Mouse (Mus musculus) WW6 (cell line): ENCODE measurements around the gene Eomes.

ENCODE experiments used
- DNase-seq: peaks from one replicate; pipeline ENCODE4 v3.0.0-alpha.2; 2013; ENCODE audit warnings: low read depth, low spot score

Eomes gene

DNA sequence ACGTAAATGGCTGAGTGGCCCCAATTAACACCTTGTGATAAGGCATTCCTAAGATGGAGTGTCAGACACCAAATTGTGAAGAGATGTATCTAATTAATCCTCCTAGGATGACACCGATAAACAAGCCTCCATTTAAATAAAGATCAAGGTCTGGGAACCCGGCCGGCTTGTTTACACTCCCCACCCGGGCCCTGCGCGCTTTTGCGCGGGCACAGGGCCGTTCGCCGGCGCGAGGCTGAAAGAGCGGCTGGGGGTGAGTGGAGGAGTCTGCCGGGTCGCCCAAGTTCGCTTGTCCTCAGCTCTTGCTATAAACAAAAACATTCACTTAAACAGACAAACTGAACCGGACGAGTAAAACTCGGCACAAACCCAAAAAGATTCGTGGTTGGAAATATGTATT lies 9.6 kb downstream of the Eomes start:
- DNase-seq = no peak

DNA sequence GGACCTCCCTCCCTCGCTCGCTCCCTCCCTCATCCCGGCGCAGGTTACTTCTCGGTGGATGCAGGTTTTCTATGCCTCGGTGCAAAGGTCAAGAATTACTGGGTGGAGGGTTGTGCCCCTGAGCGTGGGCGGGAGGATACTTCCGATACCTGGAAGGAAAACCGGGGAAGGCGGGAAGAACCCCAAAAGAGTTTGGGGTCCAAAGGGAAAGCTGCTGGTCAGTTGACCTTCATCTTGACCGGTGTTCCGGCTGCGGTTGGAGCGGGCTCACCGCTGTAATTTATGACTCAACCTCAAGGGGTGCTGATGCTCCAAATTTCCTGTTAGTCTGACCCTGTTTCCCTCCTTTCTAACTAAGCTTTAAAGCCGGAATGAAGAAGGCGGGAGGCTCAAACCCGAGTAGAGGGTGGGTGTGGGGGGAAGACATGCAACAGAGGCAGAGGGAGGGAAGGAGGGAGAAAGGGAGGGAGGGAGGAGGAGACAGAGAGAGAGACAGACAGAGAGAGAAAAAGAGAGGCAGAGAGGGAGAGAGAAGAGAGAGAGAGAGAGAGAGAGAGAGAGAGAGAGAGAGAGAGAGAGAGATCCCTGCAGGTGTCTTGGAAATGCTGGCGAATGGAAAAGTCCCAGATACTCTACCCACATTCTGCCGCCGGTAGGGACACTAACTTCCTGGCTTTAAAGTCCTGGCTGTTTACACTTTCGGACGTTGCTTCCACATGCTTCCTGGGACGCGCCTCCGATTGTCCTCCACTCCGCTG lies 10.3 kb downstream of the Eomes start:
- no peak for DNase-seq

DNA sequence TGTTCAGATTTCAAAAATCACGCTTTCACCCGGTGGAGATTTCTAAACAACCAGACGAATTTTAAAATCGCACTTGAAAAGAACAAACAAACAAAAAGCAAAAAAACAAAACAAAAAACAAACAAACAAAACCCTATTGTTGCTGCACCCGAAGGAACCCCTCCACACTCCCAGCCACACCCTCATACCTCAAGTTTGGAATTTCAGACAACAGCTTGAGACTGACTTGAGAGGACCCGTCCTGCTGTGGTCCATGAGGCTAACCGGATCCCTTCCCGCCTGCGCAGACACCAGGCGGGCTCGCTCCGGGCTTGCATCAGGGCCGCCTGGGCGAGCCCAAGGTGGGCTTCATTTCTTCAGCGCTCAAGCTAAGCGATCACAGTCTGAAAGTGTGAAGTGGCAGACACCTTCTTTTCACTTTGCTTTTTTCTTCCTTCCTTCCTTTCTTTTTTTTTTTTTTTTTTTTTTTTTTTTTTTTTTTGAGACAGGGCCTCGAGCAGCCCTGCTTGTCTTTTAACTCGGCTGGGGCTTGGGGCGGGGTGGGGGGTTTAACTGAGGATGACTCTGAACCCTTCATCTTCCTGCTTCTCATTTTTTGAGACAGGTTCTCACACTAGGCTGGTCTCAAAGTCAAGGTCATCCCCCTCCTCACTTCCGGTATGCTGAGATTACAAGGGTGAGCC lies 11.0 kb downstream of the Eomes start:
- DNase-seq = no peak

DNA sequence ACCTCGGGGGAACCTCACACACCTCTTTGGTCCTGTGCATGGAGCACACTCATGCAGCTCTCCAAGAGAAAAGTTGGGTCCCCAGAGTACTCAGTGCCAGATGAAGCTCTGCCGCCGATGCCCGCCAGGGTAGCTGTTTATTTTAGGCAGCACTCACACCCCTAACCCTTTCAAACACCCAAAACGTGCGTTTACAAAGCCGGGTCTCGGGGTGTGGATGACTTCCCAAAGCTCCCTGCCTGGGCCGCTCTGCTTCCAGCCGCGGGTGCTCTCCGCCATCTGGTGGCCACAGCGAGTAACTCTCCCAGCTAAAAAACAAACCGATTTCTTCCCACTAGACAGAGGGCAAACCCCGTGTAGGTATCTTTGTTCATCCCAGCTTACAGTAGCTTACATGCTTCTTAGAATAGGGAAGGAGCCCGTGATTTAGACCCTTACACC lies 11.6 kb downstream of the Eomes start:
- DNase-seq = no peak

DNA sequence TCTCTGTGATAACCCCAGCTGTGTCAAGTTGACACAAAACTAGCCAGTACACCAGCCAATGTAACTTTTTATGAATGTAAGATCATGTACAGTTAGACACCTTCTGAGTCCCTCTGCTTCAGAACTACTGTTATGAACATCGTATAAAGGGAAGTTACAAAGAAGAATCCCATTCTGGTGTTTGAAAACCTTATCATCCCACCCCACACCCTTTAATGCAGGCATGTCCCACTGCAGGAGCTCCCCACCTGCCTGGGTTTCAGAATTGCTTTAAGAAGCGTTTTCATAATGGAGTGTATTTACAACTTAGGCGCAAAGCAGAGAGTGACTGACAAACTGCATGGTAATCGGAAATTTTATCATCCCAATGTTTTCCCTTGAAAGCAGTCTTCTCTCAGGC lies 13.2 kb downstream of the Eomes start:
- DNase-seq = no peak

DNA sequence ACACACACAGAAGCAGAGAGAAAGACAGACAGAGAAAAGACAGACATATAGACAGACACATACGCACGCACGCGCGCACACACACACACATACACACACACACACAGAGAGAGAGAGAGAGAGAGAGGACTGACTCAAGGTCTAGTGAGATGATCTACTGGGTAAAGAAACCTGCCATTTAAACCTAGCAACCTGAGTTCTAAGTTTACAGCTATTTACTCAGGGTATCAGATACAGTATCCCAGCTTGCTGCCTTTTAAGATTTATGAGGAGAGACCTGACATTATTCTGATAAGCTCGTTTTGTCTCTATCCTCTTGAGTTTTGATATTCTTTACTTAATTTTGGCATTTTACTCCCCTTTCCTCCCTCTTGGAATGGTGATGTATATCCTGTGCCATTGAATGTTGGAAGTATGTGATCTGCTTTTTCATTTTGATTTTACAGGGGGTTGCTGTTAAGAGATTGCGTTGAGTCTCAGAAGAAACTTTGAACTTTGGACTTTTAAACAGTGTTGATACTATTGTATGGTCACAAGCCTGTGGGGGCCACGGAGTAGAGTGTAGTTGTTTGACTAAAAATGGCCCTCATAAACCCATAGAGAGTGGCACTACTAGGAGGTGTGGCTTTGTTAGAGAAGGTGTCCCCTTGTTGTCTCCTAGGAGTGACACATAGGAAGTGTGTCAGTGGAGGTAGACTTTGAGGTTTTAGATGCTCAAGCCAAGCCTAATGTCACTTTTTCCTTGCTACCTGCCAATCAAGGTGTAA lies 15.1 kb downstream of the Eomes start:
- DNase-seq = no peak

DNA sequence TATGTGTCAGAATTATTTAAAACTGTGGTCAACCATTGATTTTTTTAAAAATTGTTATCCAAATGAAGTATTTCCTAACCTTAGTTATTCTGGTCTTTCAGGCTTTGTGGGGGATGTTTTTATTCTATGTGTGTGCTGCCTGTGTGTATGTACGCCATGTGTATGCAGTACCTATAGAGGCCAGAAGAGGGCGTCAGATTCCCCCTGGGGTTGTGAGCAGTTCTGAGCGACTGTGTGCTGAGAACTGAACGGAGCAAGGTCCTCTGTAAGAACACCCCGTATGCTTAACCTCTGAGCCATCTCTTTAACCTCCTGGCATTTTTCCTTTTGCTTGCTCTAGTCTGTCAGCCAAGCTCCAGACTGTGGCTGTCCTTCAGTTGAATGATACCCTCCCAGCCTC lies 16.1 kb downstream of the Eomes start:
- no peak for DNase-seq

DNA sequence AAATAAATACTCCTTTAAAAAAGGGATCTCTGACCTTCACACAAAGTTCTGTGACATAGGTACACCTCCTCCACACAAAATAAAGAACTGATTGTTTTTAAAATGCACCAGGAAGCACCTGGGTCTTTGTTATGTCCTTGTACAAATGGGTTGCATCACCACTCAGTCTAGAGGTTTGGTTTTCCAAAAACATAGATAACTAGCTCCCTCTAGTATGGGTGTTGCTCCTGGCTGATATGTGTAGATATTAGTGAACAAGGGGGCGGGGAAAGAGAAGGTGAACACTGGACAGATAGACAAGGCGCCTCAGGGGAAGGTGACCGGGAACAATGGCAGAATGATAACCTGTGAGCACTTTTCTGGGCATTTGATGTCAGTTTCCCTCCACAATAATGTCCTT lies 17.9 kb downstream of the Eomes start:
- DNase-seq = no peak

DNA sequence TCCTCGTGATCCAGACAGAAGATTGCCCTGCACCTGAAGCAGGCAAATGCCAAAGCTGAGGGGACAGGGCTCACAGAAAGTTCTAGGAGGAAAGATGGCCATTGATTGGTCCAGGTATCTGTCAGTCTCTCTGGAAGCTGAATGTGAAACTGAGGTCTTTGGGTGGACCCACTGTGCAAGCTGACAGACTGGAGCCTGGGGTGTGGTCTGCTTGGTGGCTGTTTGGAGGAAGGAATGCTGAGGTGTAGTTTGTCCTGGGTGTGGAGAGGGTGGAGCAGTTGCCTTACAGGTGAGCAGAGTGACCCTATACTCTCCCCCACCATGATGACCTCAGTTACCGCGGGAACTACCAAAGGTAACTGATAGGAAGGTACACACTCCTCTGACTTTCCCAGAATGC lies 18.9 kb downstream of the Eomes start:
- DNase-seq = no peak

DNA sequence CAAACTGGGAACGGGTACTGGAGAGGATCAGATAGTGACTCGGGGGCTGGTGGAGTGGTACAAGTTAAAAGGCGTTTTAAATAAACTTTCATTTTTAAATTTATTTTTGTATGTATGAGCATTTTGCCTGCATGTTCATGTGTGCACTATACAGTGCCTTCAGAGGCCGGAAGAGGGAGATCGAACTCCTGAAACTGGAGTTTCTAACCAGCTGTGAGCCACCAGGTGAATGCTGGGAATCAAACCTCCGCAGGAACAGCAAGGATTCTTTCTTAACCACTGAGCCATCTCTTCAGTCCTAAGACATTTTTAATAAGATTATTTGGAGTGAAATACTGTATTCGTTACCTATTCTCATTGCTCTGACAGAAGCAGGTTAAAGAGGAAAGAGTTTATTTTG lies 20.0 kb downstream of the Eomes start:
- no peak for DNase-seq

DNA sequence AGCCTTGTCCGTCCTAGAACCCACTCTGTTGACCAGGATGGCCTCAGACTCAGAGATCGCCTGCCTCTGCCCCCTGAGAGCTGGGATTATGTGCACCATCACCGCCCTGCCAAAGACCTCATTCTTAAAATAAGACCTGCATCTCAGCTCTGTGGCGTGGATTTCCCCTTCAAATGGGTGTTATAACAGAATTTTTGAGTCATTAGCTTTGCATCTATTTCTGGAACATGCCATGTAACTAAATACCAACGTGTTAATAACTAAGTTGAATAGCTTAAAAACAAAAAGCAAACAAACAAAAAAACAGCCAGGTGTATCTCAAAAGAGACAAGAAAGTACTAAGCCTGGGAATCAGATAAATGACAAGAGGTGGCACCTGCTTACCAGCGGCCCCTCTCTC lies 23.0 kb downstream of the Eomes start:
- DNase-seq = no peak

DNA sequence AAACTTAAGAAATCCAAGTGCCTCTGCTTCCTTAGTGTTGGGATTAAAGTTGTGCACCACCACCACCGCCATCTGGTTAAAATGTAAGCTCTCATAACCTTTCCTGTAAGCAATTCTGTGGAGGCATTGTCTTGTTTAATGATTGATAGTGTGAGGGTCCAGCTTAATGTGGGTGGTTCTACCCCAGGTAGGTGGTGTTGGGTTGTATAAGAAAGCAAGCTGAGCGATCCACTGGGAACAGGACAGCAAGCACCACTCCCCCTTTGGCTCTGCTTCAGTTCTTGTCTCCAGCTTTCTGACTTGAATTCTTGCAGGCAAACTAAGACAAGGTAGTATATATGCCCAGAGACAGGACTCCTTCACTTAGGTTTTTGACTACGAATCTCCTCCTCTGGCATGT lies 26.6 kb downstream of the Eomes start:
- DNase-seq = no peak

DNA sequence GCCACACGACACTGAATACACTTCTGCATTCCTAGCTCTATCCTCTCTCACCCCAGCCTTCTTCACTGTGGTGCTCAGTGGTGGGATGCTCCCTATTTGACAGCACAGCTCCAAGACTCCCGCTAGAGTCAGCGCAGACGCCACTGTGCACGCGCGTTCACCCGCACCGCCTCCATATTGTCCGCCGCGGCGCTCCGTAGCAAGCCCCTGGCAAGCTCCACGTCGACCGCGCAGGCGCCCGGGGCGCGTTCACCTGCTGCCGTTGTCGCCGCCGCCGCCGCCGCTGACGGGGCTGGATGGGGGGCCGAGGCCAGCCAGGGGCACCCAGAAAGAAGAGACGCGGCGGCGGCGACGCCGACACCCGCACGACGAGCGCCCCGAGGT lies 28.0 kb downstream of the Eomes start, which contains the start of gene Golga4:
Gene Golga4, plus strand, starts transcription at position 248 of the 384 bp plus-strand sequence.
- no peak for DNase-seq

DNA sequence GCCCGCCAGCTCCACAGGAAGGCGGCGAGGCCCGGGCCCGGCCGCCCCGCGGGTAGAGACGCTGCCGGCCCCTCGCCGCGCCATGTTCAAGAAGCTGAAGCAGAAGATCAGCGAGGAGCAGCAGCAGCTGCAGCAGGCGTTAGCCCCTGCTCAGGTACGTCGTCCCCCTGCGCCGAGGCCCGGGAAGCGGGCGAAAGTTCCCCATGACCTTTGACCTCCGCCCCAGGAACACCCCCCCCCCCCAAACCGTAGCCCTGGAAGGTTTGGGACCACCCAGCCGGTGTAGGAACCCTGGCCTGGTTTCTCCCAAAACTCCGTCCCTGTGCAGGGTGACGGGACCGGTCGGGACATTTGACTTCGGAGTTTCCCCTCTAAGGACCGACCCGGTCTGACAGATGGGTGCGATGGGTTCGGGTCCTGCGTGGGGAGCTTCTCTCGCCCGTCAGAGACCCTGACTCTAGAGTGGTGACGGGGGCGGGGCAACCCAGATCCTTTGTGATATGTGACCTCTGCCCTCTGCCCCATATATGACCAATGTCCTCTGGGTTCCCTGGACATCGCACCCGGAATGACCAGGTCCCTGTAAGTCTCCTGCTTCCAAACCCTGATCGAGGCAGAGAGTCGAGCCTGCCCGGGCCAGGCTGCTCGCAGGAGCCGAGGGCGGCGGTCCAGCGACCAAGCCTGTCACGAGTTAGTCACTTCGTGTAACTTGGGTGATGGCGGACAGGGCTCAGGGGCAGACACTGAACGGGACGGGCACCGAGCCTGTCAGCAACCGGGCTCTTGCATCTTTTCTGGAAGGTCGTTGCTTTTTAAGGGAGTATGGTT lies 28.6 kb downstream of the Eomes start:
- no peak for DNase-seq

DNA sequence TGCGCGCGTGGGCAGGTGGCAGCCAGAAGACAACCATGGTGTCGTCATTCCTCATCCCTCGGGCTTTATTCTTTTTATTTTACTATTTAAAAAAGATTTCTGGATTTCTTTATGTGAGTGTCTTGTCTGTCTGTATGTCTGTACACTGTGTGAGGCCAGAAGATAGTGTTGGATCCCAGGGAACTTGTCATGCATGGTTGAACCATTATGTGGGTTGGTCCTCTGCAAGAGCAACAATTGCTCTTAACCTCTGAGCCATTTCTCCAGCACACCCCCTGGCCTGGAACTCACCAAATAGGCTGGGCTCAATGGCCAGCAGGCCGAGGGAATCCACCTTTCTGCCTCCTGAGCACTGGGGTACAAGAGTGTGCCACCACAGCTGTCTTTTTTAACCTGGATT lies 29.5 kb downstream of the Eomes start:
- DNase-seq = no peak

DNA sequence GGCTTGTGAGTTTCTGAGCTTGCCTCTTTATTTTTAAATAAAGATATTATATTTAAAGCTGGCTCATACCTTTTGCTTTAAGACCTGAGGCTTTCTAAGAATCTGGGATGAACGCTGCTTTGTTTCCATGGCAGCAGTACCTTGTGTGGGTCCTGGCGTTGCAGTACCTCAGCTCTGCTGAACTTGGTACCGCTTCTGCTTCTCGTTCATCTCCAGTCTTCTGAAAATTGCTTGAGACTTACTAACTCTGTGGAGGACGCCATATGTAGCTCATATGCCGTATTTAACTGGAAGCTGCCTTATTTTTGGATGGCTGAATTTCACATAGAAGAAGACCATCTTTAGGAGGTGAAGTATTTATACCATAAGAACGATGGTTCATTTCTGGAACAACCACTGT lies 30.6 kb downstream of the Eomes start:
- no peak for DNase-seq

DNA sequence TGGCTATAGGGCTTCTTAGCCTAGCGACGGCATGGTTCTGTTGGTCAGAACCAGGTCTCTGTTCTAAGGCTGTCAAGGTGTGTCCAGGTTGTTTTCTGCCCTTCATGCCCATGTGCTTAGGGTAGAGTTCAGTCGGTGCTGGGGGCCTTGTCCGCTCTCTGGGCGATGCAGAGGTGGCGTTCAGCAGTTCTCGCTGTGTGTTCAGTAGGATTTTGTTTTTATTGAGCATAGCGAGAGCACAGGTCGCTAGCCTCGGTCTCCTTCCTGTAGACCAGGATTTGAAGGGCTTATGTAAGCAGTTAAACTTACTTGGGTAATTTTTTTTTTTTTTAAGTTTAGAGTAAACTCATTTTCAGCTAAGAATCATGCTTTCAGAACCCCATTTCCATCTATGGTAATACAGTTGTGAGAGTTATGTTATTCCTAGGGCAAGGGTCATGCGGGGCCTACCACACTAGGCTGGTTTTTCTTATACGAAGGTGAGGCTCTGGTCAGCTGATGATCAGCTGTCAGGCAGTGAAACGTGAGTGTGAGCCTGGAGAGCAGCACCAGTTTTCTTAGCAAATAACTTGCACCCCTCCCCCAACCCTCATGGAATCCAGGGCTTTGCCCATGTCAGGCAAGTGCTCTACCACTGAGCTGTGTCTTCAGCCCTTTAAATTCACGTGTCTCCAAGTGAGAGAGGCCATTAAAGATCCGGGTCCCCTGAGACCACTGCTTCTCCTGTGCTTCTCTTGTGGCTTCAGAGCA lies 33.1 kb downstream of the Eomes start:
- no peak for DNase-seq

DNA sequence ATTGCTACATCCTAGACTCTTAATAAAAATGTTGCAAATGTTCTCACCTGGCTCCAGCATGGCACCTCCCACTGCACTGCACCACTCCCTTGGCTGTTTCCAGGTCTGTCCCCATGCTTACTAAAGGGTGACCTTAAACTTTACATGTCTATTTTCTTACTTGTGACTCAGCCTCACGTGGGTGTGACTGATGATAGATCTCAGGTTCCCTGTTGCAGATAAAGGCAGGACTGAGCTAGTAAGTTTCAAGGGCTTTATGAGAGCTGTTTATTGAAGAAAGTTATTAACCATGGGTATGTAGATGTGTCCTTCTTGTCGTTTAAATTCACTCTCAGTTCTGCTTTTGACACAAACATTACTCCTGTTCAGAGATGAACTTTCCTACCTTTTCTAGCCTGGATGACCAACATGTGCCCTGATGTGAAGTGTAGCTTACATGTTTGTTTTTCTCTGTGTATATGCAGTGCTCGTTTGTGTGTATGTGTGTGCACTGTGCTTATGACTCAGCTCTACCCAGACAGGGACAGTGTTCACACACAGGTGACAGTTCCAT lies 34.7 kb downstream of the Eomes start:
- no peak for DNase-seq

DNA sequence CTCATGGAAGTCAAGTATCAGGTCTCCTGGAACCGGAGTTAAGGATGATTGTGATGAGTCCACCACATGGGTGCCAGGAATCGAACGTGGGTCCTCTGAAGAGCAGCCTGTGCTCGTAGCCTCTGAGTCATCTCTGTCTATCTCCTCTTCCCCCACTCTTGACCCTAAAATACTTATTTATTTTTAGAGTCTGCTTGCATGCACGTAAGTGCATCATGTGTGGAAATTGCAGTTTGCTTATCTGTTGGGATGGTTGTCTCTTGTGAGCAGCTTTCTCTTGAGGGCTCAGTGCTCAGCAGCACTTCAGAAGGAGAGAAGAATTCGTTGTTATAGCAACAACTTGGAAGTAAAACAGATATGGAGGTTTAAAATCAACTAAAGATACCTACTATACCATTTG lies 37.5 kb downstream of the Eomes start:
- no peak for DNase-seq

DNA sequence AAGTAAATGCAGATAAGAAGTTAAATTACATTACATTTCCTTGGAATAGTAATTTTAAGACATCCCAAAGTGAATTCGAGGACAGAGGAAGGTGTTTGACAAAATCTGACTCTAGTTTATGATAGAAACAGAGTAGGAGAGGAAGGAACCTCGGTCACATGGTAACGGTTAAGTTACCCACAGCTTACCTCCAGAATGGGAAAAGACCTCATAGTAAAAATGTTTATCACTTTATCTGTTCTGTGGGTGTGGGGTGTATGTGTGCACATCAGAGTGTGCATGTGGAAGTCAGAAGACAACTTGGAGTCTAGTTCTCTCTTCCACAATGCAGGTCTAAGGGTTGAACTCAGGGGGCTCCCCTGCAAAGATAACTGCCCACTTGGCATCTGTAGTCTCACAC lies 38.1 kb downstream of the Eomes start:
- no peak for DNase-seq

DNA sequence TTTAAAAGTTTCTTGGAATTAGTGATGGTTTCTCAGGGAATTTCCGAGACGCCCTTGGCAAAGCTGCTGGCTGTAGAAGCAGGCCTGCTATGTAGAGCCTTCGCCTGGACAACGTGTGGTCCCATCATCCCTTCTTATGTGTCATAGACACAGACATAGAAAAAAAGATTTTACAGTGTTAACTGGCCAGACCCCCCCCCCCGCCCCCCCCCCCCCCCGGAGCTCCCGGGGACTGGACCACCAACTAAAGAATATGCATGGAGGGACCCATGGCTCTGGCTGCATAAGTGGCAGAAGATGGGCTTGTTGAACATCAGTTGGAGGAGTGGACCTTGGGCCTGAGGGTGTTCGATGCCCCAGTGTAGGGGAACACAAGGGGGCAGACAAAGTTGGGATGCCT lies 39.6 kb downstream of the Eomes start:
- DNase-seq = no peak
